Mouse (Mus musculus) 3134 (cell line): Measurements from ENCODE around the gene Prkcsh.

ENCODE experiments used
- DNase-seq: peaks from one replicate; pipeline ENCODE4 v3.0.0-alpha.2; 2011; ENCODE audit warnings: low spot score; ENCODE audit not compliant: insufficient read length; ENCODE audit errors: extremely low read depth

Gene Prkcsh

DNA sequence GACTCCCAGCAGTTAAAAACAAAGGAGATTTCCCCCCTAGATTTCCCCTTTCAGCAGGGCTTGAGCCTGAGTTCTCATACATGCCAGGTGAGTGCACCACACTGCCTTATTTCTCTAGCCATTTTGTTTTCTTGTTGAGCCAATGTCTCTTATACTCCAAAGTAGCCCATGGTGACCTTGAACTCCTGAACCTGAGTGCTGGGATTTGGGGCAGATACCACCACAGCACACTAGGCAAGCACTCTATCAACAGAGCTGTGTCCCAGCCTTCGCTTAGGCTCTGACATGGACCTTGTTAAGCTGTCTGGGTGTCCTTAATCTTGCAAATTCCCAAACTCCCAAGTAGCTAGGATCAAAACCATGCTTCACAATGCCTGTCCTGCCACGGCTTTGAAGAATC, 39.2 kb downstream of the Prkcsh start:
- DNase-seq: no peak

DNA sequence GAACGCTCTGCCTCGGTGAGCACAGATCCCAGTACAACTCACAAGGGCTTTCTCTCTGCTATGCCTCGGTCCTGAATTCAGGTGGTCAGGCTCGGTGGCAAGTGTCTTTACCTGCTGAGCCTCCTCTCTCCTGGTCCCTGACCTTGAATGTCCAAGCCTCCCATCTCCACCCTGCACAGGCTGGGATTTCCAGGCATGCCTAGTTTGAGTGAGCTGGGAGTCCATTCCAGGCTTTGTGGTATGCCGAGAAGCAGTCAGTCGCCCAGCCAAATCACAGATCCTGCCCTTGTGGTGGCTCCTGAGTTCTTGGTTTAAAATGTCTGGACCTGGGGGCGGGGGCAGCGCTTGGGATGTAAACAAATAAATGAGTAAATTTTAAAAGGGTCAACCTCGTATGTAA, 44.7 kb downstream of the Prkcsh start:
- DNase-seq: no peak

DNA sequence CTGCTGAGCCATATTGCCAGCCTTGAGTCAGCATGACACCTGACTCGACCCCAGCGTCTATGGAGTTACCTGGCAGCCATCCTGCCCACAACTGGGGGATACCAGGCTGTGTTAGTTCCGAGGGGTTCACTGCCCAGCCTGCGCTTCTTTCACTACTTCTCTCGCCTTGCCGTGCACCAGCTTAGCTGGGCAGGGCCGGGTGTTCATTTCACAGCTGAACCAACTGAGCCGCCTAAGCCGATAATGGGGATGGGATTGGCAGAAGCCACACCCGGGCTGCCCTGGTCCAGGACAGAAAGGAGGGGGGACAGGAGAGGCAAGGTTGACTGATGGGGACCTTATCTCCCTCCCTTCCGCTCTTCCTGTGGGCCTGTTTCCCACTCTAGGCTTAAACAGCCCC, 46.7 kb downstream of the Prkcsh start:
- DNase-seq: no peak

DNA sequence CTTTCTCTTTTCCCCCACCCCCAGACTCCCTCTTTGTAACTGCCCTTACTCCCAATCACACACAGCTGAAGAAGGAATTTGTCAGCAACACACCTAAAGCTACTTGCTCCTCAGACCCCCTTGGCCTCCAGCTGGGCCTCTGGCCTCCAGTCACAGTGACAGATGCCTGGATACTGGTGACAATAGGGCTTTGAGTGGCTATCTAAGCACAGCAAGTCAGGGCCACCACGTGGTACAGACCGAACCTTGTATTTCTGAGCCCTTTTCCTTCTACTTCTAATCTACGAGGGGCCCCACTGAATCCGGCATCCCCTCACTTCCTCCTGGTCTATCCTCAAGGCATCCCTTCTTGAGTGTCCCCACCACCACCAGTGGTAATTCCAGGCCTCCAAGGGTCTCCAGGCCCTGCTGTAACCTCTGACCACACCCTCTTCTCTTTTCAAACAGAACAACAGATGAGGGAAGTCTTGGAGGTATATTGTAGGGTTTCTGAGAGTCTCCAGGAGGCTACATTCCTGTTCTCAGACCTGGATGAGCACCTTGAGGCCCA, 47.2 kb downstream of the Prkcsh start:
- DNase-seq: no peak

DNA sequence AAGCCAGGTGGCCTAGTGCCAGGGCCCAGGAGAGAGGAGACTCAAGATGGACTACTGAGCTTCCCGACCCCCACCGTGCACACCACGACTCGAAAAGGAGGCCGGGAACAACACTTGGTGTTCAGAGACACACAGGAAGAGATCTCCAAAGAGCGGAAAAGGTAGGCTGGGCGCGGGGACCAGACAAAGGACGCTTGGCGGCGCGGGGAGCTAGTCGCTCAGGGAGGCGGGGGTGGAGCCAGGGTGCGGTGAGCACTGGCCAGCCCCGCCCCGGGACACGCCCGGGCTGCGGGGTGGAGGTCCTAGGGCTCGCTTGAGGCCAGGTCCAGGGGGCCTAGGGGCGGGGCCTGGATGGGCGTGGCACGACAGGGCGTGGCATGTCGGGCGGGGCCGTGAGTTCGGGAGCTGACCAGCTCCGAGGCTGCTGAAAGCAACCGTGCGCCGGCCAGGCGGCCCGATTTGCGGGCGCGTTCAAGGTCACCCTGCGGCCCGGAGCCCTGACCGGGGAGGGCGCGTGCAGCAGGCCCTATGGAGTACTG, 47.8 kb downstream of the Prkcsh start:
- DNase-seq: no peak

DNA sequence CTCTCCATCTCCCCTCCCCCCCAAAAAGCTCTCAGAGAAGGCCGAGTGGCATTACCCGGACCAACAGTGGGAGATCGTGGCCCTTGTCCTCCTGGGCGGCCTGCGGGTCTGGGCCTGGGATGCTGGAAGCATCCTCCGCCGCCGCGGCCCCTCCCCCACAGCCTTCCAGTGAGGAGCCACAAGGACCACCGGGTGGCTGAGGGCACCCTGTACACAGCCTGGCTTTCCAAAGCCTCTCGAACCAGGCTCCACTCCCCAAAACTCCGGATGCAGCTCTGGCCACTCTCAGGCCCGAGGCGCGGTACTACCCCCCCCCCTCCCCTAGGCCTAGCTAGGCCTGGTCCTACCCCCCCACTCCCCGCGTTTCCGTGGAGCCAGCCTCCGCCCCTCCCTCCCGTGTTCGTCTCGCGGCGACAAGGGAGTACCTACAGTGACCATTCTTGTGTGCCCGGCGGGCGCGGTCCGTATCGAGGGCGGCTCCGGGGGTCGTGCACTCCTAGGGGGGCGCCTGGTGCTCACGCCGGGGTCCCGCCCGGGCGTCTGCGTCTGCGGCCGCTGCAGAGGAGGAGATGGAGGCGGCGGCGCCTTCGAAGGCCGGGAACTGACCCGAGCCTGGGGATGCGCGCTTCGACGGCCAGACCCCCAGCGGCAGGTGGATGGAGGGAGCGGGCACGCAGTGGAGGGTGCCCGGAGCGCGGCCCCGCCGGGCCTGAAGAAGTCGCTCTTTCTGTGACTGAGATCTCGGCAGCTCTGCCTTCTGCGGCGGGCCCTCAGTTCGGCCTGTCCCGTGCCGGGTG, 48.8 kb downstream of the Prkcsh start:
- no peak for DNase-seq

DNA sequence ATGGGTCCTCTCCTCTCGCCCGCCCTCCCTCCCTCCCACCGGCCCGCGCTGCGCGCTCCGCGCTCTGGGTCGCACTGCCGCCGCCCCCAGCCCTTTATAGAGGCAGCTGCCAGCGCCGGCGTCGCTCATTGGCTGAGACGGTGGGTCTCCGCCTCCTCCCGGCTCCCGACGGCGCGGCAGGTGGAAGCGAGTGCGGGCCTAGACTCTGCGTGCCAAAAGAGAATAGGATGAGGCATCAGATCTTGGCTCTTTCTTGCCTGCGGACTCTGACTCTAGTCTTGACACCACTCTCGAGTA, 49.3 kb downstream of the Prkcsh start, which contains the start of gene Elavl3:
Gene Elavl3 (minus strand): TSS at position 66 of the 297 bp plus-strand sequence.
- DNase-seq: no peak

DNA sequence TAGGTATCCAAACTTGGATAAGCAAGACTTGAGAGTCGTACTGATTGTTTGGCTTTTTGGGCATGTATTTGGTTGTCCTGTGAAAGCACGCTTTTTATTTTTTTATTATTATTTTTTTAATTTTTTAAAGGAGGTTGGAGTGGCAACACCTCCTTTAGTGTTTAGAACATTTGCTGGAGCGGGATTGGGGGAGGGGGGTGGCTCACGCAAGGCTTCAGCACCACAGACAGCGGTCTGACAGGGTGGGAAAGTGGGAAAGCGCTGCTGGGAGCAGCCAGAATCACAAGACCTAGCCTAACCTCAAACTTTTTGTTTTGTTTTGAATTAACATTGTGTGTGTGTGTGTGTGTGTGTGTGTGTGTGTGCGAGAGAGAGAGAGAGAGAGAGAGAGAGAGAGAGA, 51.1 kb downstream of the Prkcsh start:
- DNase-seq: no peak

DNA sequence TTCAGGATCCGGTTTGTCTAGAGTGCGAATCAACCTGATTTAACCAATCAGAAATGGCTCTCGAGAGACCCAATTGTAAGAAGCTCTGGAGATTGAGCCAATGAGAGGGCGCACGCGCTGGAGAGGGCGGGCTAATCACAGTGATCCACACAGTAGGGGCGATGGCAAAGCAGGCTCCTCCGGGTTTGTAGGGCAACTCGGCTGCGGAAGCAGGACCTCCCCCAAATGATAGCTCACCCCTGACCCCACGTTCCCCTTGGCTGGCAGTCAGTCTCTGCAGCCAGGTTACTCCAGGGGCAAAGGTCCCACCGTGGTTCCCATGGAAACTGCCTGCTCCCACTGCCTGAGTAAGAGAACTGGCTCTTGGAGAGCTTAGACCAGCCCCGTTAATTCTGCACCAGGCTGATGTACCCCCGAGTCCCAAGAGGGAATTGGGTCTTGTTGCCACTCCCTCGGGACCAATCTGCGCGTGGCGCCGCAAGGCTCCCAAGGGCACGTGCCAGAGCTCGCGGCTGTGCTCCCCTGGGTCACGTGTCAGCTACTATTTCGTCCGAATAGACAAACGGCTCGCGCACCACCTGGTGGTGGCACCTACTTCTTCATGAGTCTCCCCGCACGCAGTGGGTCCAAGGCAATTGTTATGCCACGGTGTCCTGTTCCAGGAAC, 51.9 kb downstream of the Prkcsh start:
- no peak for DNase-seq

DNA sequence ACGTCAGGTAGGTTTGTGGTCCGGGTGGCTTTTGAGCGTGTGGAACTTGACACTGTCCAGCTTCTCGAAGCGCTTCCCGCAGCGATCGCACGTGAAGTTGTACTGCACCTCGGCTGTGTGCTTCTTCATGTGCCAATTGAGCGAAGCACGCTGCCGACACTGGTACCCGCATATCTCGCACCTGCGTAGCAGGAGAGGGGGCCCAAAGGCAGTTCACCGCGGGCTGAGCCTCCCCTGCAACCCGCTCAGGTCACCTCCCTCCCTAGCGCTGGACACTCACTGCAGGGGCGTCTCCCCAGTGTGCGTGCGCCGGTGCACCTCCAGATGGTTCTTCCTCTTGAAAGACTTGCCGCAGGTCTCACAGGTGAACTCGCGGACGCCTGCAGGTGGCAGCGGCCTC, 53.1 kb downstream of the Prkcsh start:
- no peak for DNase-seq

DNA sequence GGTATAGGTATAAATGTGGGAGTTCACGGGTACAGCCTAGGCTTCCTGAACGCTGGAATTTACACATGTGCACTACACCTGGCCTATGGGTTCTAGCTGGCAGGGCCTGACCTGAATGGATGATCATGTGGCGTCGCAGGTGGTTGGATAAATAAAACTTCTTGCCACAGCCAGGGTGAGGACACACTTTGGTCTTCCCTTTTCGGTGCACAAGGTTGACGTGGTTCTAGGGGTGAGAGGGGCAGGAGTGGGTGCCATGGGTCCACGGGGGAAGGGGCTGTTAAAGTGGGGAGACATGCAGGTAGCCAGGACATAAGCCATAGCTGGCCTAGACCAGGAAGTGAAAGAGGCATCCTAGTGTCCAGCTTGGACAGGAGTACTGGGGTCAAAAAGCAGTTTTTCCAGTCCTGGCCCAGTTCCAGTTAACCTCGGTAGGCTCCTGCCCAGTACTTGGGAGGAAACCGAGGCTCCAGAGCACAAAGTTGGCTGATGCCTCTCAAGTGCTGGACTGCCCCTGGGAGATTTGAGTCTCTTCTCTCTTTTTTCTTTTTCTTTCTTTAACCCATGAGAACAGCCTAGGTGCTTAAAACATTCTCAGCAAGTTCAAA, 53.8 kb downstream of the Prkcsh start:
- DNase-seq: no peak

DNA sequence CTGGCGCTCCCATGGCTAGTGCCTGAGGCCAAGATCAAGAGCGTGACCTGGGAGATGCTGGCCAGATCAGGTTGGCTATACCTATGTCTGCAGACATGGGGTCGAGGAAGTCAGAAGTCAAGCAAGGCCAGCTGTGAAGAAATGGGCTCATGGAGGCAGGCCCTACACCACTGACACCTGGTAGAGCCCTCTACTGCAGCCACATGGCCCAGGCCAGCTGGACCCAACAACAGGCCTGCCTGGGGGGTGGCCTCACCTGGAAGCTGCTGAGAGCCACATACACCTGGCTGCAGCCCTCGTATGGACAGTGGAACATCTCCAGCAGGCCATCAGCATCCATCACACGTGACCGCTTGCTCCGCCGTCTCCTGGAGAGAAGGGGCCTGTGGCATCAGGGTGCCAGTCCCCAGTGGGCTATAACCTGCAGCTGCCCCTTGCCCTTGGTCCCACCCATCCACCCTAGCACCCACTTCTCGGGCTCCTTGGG, 54.5 kb downstream of the Prkcsh start:
- DNase-seq: no peak

DNA sequence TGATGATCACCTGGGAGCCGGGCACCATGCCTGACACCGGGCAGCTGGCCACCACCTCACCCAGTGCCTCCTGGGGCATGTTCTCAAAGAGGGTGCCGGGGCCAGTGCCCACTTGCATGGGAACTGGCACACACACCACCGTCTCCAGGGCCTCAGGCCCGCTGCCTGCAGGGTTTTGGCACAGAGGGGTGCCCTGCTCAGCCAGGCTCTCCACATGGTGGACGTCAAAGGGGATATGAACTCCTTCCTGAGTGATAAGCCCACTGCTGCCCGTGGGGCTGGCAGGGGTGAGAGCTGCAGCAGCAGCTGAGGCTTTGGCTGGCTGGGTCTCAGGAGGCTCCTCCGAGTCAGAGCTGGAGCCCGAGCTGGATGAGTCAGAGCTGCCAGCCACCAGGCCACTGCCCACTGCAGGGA, 55.4 kb downstream of the Prkcsh start:
- DNase-seq: peak; percentile 84

DNA sequence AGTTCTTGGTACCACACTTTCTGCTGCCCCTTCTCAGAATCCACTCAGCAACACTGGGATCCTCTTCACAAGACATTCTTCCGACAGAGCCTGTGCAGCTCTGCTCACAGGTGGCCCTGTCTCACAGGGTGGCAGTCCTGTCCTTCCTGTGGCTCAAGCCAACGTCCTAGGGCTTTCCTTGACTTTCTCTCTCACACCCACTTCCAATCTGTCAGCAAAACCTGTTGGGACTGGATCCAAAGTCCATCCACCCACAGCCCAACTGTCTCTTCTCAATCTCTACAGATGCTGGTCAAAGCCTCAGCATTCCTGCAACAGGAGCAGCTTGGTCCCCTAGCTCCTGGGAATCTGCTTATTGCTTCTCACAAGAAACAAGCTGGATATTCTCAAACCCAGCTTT, 58.7 kb downstream of the Prkcsh start:
- DNase-seq: no peak
